Mouse (Mus musculus) left cerebral cortex, postnatal 14 days (tissue): ENCODE results near the gene Msh5. TPM values are rescaled to one million over a fixed set of nuclear protein-coding genes. Genes with fewer than 3 reads are reported as not detected.

Source experiments
- DNase-seq, 2 experiments: peaks; one replicate each; pipeline ENCODE4 v3.0.0; 2021 to 2022; ENCODE audit warnings: low spot score in 2 of 2, mixed read lengths in 1 of 2
- intact Hi-C: fragments of 180-260 bp; cut with DNase I; formaldehyde crosslinking; loops from one replicate; pipeline ENCODE4 v1.15.1; 2025
- total RNA-seq, 2 experiments: library from RNA; stranded (reverse); gene quantifications; 2 replicates each; pipeline ENCODE4 v1.2.3; 2021

Gene Msh5
- total RNA-seq, 2 experiments from 2014 or later: 0.59 to 0.75 TPM

DNA sequence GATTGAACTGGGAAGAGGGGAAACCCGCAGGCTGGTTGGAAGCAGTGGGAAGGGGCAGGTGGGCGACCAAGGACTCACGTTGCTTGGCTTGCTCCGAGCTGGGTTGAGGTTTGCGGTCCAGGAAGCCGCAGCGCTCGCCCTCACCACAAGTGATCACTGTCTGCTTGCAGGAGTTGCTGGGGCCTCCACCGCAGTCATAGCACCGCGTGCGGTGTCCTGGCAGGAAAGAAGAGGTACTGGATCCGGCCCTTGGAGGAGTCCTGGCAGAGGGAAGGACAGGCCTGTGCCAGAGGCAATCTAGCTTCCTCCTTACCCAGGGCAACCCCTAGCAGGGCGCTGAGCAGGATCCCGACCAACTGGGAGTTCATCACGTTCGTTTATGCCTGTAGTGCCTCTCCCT is 27.6 kb upstream of the Msh5 start:
- no peak for DNase-seq
- intact Hi-C loops: no loop called here

DNA sequence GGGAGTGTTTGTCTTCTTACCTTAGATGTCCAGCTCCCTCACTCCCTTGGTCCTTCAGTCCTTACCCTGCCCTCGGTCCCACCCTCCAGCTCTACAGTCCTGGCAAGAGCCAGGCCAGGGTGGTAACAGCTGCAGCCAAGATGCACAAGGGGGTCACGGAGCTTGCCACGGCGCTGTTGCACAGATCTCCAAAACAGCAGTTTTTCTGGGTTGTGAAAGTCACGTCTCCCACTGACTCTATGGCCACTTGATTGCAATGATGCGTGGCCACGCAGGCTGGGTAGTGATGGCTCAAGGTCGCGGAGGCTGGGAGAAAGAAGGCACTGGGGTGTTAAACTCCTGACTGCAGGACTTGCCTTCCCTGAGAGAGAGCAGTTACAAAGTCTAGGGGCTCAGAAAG is 24.9 kb upstream of the Msh5 start:
- no peak for DNase-seq

DNA sequence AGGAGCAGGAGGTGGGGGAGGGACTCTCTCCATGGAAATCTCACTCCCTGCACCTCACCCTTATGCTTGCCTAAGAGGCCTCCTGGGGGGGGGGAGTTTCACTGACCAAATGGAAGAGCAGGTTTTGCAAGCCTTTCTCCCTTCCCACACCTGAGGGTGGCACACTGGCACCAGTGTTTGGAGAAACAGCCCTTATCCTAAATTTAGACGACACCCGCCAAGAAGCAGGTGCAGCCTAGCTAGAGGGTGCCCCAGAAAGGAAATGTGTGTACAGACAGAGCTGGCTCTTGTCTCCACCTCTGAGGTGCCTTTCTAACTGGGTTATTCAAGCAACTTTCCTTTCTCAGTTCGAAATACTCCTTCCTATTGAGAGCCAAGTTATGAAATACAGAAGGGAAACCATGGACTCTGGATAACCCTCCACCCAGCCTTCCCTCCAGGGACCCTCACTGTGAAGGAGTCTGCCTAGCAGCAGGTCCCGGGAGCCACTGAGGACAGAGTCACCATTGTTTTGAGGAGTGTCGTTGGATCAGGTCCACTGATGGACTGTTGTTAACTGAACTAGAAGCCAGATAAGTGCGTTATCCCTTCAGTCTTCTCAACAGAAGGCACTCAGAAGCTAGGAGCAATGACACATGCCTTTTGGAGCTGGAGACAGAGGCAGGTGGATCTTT is 24.1 kb upstream of the Msh5 start:
- DNase-seq: no peak
- intact Hi-C loops: no loop called here

More for the DNA sequence above, 24.9 kb upstream of the Msh5 start:
- intact Hi-C loops: no loop called here

DNA sequence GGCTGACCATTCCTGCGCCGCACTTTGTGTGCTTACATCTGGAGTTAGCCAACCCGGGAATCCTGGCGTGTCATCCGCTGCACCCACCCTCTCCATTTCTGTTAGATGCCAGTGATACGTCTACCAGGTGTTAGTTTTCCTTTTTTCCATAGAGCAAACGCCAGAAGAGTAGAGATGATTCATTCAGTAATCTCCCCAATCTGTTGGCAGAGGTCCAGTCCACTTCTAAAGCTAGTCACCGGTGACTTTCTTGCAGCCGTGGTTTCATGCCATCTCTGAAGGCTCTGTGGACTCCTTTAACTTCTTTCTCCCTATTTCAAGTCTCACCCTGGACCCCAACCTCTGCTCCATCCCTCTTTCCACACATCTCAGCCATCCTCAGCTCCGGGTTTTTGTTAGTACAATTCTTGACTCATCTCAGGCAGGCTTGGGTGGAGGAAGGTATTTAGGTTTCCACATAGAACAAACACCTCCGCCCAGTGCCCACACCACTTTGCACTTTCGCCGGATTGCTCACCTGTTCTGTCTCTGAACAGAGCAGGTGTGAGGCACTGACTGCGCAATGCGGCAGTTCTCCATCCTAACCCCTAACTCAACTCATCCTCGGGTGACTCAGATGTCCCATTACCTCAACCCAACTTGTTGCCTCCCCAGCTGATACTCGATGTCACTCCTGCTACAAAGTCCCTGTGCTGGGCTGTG is 21.8 kb upstream of the Msh5 start:
- intact Hi-C loops: no loop called here

DNA sequence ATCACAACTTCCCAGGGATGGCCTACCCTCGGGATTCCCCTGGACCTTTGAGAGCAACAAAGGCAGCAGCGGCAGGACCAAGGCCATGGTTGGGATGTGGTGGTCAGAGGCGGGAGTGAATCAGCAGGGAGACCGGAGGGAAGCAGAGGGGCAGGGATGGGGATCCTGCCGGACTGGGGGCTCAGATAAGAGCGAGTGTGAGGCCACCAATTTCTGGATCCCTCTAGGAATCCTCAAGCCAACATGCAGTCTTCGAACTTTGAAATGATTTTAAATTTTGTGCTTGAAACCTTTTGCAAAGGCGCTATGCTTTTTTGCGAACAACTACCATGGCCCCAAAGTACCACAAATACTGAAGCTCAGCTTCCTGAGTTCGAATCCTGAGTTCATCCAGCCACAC is 19.5 kb upstream of the Msh5 start, which contains the start of gene Mpig6b:
TSS of gene Mpig6b (minus strand) at position 101 of the 400 bp plus-strand sequence.
- intact Hi-C loops: no loop called here
- DNase-seq: no peak

More for the DNA sequence above, 21.8 kb upstream of the Msh5 start:
- DNase-seq: no peak

DNA sequence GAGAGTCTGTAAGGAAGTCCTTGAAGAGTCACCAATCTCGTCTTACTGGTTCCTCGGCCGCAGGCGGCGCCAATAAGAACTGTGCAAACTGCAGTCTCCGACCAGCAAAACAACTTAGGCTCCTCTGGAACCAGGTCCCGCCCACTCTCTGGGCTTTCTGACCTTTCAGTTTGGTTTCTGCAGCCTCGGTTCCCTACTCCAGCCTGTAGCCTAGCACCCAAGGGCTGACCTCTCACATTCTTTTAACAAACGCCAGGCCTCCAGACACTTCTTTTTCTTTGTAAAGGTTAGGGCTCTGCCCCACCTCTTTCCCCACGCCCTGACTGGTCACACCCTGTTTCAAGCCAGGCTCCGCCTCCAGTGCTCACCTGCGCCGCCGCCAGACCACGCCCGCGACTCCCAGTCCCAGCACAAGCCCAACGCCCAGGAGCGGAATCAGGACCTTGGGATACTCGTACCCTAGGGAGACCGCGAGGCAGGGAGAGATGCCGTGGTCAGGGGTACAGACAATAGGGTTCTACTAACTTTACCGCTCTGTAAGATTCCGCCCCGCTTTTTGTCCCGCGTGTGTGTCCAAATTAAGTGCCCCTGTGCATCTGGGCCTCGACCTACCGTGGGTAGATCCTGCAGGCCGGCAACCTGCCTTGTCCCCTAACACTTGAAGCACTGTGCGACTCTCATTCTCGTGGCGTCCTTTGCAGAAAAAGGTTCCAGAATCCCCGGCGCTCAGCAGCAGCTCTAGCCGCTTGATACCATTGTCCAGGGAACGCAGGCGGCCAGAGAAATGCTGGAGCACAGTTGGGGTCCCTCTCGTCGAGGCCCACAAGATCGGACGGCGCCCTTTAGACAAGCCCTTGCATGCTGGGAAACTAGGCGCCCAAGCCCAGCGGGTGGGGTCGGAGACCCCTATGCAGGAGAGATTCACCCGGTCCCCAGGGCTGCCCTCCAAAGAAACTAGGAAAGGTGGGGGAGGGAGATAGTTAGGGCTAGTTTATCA is 18.7 kb upstream of the Msh5 start, which contains the start of gene Ly6g6c:
TSS of gene Ly6g6c (plus strand) at position 438 of the 997 bp plus-strand sequence.
- DNase-seq: no peak
- intact Hi-C loops: no loop called here

DNA sequence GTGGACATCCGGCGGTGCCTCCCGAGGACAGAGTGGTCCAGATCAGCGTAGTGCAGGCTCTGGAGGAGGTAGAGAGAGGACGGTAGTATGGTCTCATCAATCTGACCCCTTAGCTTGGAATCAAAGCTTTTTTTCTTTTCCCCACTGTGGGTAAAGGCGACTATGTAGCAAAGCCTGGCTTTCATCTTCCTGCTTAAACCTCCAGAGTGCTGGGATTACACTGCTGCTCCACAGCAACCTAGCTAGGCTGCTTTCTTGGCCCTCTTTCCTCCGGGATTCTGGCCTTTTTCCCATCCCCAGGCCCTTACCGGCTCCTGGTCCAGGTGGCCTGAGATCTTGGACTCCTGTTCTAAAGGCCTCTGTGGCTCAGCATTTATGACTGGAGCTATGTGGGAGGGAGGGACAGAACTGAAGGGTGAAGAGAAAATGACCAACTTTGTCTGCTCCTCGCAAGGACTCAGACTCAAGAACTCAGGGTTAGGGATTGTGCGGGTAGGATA is 17.9 kb upstream of the Msh5 start:
- no peak for DNase-seq
- intact Hi-C loops: no loop called here

DNA sequence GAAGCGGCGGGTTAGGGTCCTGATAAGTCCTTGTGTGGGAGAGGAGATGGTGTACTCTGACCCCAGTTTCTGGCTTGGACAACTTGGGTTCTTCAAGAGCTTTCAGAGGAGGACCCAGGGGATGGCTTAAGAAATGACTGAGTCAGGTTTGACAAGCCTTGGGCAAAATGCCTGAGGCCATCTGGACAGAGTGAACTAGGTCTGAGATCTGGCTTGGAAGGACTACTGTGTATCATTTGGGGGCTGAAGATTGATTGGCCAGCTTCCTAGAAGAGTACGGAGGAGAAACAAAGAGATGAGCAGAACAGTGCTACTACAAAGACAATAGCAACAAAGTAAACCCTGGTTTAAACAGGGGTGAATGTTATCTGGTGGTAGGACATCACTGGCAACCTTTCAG is 16.9 kb upstream of the Msh5 start:
- intact Hi-C loops: no loop called here

DNA sequence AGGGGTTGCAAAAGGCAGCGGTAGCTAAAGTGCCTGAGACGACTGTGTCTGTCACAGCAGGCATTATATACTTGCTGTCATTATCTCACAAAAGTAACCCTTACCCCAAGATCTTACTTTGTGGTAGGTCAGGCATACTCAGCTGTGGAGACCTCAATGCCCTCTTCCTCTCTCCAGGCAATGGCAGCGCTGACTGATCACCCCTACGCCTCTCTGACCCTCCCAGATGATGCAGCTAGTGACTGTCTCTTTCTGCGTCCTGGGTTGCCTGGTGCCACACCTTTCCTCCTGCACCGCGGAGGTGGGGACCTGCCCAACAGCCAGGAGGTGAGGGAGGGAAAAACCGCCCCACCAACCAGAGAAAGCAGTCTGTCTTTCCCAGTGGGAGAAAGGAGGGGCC is 14.8 kb upstream of the Msh5 start:
- intact Hi-C loops: no loop called here
- DNase-seq: no peak

More for the DNA sequence above, 16.9 kb upstream of the Msh5 start:
- no peak for DNase-seq

DNA sequence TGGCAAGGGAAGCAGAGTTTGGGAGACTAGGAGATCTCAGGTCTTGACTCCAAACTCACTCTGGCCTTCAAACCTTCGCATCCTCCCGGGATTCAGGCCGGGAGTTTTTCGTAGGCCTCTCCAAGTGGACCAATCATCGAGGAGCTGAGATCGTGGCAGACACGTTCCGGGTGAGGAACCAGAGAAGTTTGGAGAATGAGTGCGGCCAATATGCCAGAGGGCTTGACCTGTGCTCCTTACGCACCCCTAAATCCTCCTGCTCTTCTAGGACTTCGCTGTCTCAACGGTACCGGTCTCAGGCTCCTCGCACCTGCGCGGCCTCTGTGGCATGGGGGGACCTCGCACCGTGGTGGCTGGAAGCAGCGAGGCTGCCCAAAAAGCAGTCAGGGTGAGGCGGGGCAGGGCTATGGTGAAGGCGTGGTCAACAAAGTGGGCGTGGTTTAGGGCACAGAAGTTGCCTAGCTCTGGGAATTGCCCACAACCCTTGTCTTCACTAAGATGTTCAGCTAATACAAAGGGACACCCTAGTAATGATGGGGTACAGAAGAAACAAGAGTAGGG is 14.3 kb upstream of the Msh5 start:
- intact Hi-C loops: no loop called here
- no peak for DNase-seq

DNA sequence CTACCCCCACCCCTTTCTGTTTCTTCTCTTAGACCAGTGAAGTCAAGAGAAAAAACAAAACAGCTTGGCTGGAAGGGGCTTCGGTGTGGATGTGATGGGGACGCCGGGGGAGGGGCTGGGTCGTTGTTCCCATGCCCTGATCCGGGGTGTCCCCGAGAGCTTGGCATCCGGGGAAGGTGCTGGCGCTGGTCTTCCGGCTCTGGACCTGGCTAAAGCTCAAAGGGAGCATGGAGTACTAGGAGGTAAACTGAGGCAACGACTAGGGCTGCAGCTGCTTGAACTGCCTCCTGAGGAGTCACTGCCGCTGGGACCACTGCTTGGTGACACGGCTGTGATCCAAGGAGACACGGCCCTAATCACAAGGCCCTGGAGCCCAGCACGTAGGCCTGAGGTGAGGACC is 13.5 kb upstream of the Msh5 start:
- intact Hi-C loops: no loop called here
- no peak for DNase-seq

DNA sequence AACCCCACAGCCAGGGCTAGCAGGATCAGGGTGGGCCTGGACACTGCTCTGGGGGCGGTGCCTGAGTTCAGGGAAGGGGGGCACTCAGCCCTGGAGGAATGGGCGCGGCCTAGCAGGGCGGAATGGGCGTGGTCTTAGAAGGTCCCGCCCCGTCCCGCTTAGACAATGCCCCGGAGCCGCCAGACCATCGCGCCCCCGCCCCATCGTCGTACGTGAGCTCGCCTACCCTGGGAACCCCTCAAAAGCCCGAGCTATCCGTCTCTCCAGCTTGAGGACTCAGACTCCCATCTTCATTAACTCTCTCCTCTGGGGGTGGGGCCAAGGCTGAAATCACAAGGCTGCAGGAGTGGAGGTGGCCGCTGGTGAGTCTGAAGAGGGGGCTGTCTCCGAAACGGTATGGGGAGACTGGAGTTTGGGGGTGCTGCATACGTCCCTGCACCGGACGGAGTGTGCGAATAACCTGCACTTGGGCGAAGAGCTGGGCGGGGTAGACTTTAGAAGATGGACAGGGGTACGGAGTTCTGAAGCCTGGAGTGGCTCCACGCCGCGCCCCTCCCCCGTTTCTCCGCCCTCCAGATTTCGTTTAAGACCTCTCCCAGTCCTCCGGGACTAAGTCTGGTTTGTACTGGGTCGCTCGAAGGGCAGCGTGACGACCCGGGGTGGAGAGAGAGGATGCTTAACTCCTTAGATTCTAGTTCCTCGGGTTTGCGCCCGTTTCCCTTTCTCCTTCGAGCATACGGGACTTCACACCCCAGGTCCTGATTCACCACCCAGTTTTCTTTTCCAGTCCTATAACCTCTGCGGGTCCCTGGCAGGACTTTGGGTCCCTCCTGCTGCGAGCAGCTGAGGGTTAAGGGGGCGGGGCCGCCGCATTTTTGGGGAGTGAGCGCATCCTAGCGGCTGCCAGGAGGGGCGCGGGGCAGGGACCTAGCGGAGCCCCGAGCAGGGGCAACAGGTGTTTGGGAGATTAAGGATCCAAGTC is 12.7 kb upstream of the Msh5 start, which contains the start of gene Ddah2:
TSS of gene Ddah2 (plus strand) at position 125 of the 982 bp plus-strand sequence.
- peak; percentile 67 to 79 for DNase-seq
- intact Hi-C loops: loop anchor here (1.0 kb wide), 1 partner anchor 38 kb away; no protein-coding TSS in a partner anchor

DNA sequence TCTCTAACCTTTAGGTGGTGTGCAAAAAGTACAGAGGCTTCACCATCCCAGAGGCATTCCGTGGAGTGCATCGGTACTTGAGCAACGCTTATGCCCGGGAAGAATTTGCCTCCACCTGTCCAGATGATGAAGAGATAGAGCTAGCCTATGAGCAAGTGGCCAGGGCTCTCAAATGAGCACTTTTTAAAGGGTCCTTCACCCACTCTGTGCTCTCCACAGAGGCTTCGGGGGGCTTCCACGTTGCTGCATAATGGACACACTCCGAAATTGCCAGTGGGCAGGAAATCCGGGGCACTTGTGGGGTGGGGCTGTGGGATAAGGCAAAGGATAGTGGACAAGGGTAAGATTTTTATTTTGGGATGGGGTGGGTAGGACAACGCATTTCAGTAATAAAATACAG is 11.8 kb upstream of the Msh5 start:
- intact Hi-C loops: no loop called here
- DNase-seq: no peak

DNA sequence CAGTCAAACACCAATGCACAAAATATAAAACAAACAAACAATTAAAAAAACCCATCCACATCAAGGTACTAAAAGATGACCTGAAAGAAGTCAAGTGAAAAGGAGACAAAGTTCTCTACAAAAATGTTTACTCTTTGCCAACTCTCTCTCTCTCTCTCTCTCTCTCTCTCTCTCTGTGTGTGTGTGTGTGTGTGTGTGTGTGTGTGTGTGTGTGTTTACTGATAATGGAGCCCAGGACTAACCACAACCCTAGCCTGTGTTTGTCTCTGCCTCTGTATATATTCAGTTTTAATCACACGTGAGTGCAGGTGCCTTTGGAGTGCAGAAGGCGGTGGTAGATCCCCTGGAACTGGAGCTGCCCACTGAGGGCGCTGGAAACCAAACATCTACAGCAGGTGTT is 10.5 kb upstream of the Msh5 start:
- intact Hi-C loops: no loop called here
- no peak for DNase-seq

DNA sequence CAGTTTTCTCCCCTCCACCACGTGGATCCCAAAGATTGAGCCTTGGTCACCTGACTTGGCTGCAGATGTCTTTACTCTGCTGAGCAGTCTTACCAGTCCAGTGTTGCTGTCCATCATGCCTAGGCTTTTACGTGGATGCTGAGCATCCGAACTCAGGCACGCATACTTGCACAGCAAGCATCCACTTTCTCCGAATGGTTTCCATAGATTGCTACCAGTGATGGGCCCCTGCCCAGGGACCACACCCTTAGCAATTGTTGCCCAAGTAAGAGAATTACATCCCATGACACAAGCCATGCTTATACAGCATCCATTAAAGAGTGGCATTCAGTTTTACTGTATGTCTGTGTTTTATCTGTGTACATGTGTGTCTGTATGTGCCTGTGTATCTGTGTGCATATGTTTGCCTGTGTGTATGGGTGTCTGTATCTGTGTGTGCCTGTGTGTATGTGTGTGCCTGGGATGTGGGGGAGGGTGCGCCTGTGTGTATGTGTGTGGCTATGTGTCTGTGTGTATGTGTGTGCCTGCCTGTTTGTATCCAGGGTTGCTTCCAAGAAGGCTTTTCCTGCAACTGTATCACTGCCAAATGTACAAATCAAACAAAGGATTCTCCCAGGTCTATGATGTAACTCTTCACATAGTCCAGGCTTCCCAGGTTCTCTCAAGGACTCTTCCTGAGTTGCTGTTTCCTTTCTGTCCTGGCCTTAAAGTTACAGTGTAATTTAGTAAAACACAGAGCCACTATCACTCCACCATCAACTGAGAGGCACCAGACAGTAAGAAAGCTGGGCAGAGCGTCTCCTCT is 9.3 kb upstream of the Msh5 start:
- no peak for DNase-seq
- intact Hi-C loops: no loop called here

DNA sequence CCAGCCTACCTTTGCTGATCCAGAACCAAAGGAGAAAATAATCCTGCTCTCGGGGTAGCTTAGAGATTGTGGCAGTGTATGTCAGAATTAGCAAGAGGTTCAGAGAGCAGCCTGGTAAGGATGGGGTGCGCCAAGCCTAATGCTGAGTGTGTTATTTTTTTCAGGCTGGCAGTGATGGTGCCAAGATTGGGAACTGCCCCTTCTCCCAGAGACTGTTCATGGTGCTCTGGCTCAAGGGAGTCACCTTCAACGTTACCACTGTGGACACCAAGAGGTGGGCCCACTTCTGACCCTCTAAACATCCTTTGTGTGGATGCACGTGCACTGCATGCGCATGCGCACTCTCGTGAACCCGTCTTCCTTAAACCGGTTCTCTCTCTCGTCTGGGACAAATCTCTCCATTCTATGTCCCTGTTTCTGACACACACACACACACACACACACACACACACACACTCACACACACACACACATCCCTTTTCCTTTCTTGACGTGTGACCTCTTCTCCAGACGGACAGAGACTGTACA is 5.8 kb upstream of the Msh5 start:
- DNase-seq: no peak

More for the DNA sequence above, 5.8 kb upstream of the Msh5 start:
- intact Hi-C loops: no loop called here
